Mouse (Mus musculus) lung, adult 18-20 months (tissue): ENCODE data around the gene Gins3.
A peak's percentile ranks its signal among the peaks of the same experiment; 100 is the strongest.
"Not testable (repeated sequence)": the region's sequence is repeated elsewhere in the genome, so short reads cannot be mapped to it uniquely, and the experiment has no call there.

Source experiments
- DNase-seq, 2 experiments: peaks; one replicate each; pipeline ENCODE4 v3.0.0; 2022; ENCODE audit warnings: mixed read lengths in 2 of 2

Gene Gins3

DNA sequence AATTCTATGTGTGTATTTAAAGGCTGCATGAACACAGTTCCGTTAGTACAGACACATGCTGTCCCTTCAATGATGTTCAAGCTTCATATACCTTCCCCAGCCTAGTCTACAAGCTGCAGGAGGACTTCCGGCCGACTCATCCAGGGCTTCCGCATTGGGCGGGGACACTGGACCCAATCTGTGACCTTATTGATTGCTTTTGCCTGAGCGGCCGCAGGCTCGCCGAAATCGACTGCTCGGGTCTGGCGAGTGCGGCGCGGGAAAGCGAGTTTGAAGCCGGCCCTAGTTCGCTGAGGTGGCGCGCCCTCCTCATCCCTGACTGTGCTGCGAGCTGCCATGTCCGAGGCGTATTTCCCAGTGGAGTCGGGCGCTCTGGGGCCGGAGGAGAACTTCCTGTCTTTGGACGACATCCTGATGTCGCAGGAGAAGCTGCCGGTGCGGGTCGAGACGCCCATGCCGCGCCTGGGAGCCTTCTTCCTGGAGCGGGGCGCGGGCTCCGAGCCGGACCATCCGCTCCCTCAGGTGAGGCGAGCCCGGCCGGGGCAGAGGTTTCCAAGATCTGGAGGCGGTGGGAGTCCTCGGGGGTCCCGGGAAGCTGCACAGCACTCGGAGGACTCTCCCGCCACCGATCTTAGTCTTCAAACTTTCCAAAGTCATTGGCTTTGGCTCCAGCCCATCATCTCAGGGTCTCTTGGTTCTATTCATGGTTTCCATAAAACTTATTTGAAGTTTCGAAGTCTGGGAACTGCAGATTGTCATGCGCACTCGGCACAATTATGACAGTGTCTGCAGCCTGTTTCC lies at the start of gene Gins3:
Gins3 (plus strand) TSS at position 192 of the 801 bp plus-strand sequence.
- DNase-seq, result peak; percentile 91 to 93

DNA sequence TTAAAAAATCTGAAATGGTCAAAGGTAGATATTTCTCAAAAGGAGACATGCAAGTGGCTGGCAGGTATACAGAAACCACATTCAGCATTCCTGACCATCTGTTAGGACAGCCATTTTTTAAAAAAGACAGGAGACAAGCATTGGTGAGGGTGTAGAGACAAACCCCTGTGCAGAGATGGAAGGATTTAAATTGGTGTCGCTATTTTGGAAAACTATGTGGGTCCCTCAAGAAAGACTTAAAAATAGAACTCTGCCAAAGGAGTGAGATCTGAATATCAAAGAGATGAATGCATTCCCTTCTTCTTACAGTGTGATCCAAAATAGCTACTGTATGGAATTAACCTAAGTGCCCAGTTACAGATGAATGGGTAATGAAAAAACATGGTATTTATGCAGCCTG lies 45.9 kb upstream of the Gins3 start:
- DNase-seq, result no peak

DNA sequence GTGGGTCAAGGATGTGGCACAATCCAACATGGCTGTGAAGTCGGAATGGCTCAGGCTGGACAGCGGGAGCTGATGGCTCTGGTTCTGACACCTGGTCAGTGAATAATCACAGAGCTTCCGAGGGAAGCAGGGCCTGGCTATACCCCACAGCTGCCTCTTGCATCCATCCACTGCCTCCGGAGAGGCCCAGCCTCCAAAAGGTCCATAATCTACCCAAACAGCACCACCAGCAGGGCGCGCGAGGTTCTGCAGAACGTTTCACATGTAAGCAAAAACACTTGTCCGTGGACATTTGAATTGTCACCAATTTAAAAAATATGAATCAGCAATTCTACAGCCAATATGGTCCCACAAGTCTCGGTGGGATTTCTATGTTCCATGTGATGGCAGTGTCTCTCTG lies 44.0 kb upstream of the Gins3 start:
- no peak for DNase-seq

DNA sequence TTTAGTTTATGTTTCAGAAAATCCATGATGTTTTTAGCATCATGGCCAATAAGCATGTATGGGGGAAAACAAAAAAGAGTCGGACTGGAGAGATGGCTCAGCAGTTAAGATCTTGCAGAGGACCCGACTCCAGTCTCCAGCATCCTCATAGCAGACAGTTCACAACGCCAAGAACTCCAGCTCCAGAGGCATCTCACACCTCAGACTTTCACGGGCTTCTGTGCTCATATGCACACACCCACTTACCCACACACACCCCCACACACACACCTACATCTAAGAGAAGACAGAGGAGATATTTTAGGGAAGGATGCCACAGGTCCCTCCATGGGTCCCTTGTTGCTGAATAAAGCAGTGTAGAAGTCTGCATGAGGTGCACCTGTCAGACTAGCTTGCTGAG lies 42.7 kb upstream of the Gins3 start:
- no peak for DNase-seq

DNA sequence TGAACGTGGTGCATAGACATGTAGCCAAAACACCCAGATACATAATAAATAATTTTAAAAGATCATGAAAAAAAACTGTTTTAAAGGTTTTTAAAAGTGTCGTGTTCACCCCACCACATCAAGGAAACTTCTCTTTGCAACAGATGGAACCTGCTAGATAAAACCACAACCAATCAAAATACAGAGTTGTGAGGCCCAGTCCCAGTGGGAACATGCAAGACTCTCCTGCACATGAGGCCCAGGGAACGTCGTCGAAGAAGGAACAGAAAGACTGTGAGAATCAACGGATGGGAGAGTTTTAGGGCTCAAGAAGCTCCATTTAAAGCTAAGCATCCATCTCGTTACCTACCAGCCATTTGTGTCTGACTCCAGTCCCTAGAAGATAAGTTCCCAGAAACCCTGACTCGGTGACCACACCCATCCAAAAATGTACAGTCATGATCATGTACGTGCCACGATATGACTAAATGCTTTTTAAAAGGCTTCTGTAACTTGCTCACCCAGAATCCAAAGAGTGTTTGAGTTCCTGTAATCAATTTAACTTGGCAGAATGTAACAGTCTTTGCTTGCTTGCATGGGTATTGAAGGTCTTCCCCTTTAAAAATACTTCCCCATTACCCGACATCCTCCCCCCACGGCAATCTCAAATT lies 41.0 kb upstream of the Gins3 start:
- no peak for DNase-seq

DNA sequence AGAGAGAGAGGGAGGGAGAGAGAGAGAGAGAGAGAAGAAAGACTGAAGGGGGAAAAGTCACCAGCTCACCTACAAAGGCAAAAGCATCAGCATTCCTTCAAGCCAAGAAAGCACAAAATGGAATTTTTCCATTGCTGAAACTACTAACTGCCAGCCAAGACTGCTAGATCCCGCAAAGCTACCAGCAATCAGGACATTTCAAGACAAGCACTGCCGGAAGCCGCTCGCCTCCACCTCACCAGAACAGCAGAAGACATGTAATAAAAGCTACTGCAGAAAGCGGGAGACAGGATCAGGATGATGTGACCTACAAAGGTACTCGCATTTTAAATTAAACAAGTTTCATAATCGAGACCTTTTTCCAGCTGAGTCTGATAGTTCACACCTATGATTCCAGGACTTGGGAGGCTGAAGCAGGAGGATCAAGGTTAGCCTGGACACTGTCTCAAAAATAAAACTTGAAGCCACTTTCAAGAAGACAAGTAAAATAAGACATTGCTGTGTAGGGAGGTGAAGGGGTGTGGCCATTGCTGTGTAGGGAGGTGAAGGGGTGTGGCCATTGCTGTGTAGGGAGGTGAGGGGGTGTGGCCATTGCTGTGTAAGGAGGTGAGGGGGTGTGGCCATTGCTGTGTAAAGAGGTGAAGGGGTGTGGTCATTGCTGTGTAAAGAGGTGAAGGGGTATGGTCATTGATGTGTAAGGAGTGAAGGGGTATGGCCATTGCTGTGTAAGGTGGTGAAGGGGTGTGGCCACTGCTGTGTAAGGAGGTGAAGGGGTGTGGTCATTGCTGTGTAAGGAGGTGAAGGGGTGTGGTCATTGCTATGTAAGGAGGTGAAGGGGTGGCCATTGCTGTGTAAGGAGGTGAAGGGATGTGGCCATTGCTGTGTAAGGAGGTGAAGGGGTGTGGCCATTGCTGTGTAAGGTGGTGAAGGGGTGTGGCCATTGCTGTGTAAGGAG lies 39.5 kb upstream of the Gins3 start:
- DNase-seq, result no peak

DNA sequence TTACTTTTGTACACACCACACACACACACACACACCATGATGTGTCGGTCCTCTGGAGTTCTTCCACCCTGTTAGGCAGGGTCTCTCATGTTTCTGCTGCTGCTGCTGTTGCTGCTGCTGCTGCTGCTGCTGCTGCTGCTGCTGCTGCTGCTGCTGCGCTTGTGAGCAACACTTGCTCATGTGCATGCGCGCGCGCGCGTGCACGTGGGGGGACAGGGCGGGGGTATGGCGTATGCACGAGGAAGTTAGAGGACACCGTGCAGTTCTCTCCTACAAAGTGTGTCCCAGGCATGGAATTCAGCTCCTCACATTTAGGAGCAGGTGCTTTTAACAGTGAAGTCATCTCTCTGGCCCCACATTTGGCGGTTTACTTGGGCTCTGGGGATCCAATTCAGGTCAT lies 38.1 kb upstream of the Gins3 start:
- DNase-seq, result no peak

DNA sequence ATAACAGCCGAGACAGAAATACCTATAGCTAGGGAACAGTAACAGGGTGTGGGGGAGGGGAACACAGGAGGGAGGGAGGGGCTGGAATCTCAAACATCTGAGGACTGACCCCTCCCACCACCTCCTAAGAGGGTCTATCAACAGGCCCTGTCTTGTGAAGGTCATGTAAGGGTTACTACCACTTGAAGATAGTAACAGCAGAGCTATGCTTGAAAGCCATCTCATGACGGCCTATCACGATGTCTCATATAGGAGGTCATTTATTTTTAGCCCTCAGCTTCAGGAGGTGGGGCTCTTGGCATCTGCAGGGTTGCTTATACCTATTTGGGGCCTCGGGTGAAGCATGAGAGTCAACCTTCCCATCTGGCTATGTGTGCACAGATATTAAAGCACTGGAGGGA lies 36.4 kb upstream of the Gins3 start:
- DNase-seq, result no peak

DNA sequence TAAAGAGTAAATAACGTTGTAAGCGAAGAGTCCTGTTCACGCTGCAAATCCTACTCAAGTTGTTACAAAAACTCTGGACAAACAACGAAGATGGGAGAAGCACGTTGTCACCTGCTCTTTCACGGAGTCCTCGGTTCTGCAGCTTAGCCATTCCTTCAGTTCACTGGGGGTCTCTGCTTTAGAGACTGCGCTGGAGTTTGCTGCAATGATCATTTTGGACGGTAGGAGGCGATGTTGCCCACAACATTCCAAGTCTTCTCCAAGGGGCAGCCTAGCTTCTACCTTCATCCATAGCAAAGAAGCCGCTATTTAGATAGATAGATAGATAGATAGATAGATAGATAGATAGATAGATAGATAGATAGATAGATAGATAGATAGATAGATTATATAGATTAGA lies 33.4 kb upstream of the Gins3 start:
- DNase-seq, result peak; percentile 10 to 22

DNA sequence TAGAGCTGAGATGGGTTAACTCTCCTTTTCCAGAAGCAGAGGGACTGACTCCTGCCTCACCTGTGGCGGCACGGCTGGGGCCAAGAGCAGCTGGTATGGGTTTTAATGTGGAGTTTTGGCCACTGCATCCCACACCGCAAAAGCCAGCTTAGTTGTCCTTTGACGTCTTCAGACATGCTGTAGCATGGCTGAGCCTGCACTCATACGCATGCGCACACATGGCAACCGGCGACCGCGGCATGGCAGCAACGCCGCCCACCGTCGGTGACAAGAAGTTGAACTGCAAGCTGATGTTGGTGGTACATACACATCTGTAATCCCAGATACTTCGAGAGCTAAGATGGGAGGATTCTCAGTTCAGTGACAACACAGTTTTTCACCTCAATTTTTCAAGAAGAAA lies 31.9 kb upstream of the Gins3 start:
- DNase-seq, result no peak

DNA sequence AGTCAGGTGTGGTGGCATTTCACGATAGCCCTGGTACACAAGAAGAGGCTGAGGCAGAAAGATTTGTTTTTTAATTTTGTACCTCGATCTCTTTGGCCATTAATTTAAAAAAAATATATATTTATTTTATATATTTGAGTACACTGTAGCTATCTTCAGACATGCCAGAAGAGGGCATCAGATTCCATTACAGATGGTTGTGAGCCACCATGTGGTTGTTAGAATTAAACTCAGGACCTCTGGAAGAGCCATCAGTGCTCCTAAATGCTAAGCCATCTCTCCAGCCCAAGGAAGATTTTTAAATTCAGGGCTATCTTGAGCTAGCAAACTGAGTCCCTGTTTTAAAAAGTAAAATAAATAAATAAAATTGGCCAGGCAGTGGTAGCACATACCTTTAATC lies 31.1 kb upstream of the Gins3 start:
- DNase-seq, result no peak

DNA sequence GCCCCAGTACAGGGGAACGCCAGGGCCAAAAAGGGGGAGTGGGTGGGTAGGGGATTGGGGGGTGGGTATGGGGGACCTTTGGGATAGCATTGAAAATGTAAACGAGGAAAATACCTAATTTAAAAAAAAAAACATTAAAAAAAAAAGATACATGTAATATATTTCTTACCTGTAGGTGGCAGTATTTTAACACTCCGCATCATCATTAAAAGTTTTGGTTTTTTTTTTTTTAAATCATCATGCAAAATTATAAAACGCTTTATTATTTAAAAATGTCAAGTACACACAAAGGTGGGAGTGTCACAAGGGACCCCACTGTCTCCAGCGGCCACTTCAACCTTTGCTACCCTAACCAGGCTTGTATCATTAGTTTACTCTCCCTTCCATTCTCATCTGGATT lies 26.7 kb upstream of the Gins3 start:
- DNase-seq, result not testable (repeated sequence)

DNA sequence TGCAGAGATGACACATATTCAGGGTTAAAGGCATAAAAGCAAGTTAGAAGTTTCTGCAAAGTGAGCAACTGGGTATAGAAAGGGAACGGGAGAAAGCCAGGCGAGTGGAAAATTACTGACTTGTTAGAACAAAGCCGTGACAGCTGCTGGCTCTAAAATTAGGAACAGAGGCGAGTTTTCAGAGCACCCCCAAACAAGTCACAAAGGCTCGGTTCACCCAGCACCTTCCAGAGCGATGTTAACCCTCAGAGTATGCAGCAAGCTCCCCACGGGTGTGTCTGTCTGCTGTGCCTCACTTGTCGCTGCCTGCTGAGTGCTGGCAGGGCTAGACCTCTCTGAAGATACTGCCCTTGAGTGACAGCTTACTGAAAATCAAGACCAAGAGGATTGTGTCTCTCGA lies 26.0 kb upstream of the Gins3 start:
- DNase-seq, result no peak

DNA sequence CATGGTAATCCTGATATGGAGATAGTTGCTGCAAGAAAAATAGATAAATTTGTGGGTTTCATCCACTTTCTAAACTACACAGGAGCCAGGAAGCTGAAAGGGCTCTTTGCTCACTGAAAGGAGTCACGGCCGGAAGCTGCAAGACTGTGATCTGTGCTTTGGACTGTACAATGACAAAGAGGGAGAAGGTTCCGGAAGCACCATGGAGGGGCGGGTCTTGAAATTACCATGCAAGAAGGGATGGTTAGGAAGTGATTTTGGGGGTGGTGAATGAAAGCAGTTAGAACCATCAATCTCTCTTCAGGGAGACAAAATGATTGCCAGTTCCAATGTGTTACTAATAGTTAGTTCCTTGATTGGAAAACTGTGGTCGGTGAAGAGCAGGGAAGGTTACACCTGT lies 23.8 kb upstream of the Gins3 start:
- DNase-seq, result no peak

DNA sequence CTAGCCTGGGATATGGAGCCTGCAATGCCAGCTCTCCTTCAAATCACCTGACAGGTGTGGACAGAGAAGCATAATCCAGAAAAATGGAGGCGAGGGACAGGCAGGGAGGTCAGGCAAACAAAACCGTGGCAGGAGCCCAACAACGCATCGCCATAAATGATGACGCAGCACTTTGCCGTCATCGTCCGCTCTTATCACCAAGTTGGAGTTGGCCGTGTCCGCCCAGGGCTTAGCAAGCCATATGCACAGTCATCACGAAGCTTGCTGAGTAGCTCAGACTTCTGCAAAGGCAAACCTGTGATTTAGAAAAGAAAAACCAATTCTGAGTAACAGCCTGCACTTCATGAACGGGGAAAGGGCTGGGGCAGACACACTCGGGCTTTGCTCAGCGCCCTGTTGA lies 22.5 kb upstream of the Gins3 start:
- DNase-seq, result no peak

DNA sequence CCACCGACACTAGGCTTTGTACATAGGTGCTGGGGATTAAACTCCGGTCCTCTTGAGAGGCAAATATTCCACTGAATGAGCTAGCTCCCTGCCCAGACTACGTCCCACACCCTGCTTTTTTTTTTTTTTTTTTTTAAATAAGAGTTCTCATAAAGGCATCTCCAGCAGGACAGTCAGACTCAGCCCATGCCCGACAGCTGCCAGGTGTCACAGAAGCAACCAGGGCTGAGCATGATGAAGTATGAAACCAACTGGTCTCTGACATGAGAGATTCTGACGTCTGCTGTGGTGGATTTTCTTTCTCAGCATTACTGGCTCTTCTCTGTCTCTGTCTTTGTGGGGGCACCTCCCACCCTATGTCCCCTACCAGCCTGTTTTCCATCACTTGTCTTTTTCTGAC lies 21.5 kb upstream of the Gins3 start:
- DNase-seq, result no peak

DNA sequence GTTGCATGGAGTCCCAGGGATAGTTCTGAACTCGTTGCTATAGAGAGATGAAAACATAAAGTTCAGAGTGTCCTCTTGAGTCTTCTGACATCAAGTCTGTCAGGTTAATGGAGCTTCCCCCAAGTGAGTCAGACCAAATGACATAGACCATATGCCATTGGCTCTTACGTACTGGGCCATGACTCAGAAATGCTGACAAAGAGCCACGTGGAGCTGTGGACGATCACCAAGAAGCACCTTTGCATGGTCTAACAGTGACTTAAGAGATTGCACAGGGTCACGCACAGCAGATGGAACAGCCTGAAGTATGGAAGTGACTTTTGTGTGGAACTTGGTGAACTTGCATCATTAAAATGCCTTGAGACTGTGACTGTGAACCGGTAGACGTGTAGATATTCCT lies 16.9 kb upstream of the Gins3 start:
- DNase-seq, result no peak

DNA sequence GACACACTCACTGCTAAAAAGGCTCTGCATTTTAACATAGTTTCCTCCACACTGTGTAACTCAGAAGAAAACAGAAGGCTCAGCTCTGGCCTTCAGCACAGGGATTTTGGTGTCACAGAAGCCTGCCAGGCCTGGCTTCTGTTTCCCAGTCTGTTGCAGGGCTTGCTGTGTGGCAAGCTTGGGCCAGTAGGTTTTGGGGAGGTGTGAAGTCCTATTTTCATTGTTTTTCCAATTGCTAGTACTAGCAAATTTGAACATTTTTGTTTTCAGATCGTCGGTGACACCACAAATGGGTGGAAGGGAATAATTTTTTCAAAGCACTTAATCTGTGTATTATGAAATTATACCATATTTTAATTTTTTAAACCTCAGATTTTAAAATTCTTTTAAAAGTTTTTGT lies 13.2 kb upstream of the Gins3 start:
- DNase-seq, result no peak

DNA sequence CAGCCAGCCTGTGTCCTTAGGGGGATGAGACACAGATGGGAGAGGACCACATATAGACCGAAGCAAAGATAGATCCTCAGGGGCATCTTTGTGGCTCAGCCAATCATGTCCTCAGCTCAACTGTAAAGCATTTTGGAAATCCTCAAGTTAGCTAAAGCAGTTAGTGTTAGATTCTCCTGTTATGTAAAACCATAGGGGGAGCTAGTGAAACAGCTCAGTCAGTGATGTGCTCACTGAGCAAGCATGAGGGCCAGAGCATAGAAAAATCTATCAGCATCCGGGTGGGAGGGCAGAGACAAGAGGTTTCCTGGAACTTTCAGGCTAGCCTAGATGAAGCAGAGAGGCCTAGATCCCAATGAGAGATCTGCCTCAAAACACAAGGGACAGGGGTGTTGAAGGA lies 8.4 kb upstream of the Gins3 start:
- no peak for DNase-seq

DNA sequence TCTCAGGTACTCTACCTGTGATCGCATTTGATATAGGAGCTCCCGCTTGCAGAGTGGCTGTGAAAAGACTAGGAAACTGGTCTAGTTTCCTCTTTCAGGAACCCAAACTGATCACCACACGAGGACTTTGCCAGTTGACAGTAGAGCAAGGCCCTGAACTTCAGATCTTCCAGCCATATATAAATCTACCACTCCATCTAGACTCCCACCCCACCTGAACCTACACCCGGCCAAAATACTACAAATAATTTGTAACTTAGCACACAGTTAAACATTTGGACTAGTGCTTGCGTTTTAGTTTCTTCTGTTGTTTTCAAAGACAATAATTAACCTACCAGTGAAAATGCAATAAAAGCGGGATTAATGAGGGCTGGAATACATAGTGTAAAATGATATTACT lies 413 bp upstream of the Gins3 start:
- no peak for DNase-seq

DNA sequence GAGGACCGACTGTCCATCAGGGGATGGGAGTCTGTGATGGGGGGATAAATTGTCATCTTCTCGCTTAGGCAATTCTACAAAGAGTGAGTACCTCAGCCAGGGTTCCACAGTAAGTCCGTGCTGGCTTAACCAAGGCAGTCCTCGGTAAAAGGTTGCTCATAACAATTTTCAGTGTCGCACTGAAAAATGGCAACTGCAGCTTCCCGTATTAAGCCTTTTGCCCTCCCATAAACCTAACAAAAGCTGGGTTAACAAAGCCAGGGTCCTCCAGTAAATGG lies 749 bp downstream of the Gins3 start:
- DNase-seq, result no peak

DNA sequence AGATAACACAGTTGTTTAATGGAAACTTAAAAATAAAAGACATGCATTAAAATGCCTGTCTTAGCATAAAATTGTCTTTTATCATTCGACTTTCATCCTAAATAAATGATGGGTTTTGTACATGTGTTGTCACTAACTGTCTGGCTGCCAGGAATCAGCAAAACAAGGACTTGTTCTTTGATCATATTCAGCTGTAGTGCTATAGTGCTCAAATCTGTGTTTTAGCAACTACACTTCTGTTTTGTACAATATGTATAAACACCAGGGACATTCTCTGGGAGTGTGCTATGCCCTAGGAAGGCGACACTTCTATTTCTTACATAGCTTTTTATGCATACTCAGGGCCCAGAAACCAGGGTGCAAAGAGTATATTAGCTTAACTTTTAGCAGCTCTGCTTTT lies 11.7 kb downstream of the Gins3 start:
- no peak for DNase-seq

DNA sequence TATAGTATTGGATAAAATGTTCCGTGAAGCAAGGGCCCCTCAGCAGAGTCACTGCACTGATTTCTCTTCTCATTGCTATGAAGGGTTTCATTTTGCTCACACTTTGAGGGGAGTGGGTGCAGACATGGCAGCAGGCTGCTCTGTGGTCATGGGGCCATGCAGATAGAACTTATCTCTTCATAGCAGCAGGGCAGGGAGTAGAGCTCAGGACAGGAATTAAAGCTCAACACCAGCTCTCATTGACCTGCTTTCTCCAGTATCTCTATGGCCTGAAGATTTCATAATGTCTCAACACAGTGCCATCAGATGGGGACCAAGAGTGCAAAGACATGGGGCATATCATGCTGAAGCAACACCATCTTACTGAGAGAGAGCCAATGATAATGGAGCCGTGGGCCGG lies 15.0 kb downstream of the Gins3 start:
- DNase-seq, result no peak

DNA sequence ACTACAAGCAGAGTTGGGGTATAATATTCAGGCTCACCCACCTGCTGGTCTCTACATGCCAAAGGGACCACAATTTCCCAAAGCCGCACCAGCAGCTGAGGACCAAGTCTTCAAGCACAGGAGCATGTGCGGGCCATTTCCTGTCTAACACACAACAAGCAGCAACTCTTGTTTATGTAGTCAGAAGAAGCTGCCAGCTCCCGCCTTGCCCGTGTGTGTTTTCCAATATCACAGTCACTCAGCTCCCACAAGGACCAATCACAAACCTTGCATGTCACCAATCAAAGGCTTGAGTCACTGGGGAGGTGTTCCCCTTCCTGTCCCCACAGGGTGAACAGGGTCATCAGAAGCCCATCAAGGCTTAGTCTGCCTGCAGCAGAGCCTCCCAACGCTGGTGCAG lies 20.1 kb downstream of the Gins3 start:
- no peak for DNase-seq
